ENCODE assay signal across 5 mouse cellular contexts in genomic region chr3:9072471-9072870, GRCm38 (mm10).
A peak's percentile ranks its signal among the peaks of the same experiment; 100 is the strongest.
DNase-seq lines count a peak whose midpoint lies in the region; TF ChIP-seq lines count a peak whose summit lies in the region.
"Not testable (repeated sequence)": the region's sequence is repeated elsewhere in the genome, so short reads cannot be mapped to it uniquely, and the experiment has no call there.

No protein-coding gene starts in this region.

- H3K27me3 ChIP-seq in E14TG2a.4 (ENCODE audit: insufficient read depth, low read length): not testable (repeated sequence)

- DNase-seq in kidney, adult 18-20 months: peak; percentile 38
- peak; percentile 37 to 44 for DNase-seq in kidney, adult 8-10 months
- peak; percentile 25 for DNase-seq in kidney, postnatal 10 days
- peak; percentile 37 to 66 for DNase-seq in kidney, postnatal 36 days

- not testable (repeated sequence) for H3K36me3 ChIP-seq in E14TG2a.4 (ENCODE audit: insufficient read depth, low read length)

- not testable (repeated sequence) for H3K9me3 ChIP-seq in E14TG2a.4 (ENCODE audit: low read length)

- 0 out of 2 replicates have a peak overlapping the region, but pooled peaks have one; percentile 10 for H3K4me3 ChIP-seq in E14TG2a.4 (replicated peaks; ENCODE audit: low read length)

- not testable (repeated sequence) for TF ChIP-seq CTCF in E14TG2a.4 (conservative IDR thresholded peaks at IDR 0.05; ENCODE audit: low read length)

- peaks cover 15% of the 10 kb centered on the region for H3K4me1 ChIP-seq in E14TG2a.4 (replicated peaks; ENCODE audit: low read depth, low read length)

Comparison
In these comparisons a context has a peak if more than half of its experiments do, and no peak if none do; other contexts are left out.
1. Peak in every context shown above with its lines: DNase-seq and H3K4me3 ChIP-seq.